Mouse (Mus musculus) forebrain, embryonic 10.5 days (tissue): ENCODE data around the gene Wfdc12. TPM values are rescaled to one million over a fixed set of nuclear protein-coding genes. Genes with fewer than 3 reads are reported as not detected.

ENCODE experiments used
- DNase-seq: peaks from one replicate; pipeline ENCODE4 v3.0.0-alpha.2; 2017; ENCODE audit warnings: low spot score; ENCODE audit errors: extremely low spot score
- H3K27ac ChIP-seq: fragments of 300-500 bp; sonication (generic); 2 replicates; pipeline ENCODE4 v1.5.1; 2016; ENCODE audit warnings: mild to moderate bottlenecking
- H3K27me3 ChIP-seq: fragments of 300-500 bp; sonication (generic); 2 replicates; pipeline ENCODE4 v1.6.1; 2016; ENCODE audit warnings: mild to moderate bottlenecking; ENCODE audit not compliant: poor library complexity, severe bottlenecking
- H3K36me3 ChIP-seq: fragments of 300-500 bp; sonication (generic); replicated peaks from 2 replicates; pipeline ENCODE4 v1.6.1; 2016; ENCODE audit warnings: mild to moderate bottlenecking, moderate library complexity
- H3K4me1 ChIP-seq: fragments of 300-500 bp; sonication (generic); 2 replicates; pipeline ENCODE4 v1.6.1; 2016
- H3K4me3 ChIP-seq: fragments of 300-500 bp; sonication (generic); 2 replicates; pipeline ENCODE4 v1.5.1; 2016; ENCODE audit warnings: mild to moderate bottlenecking, moderate library complexity
- H3K9me3 ChIP-seq: fragments of 300-500 bp; sonication (generic); 2 replicates; pipeline ENCODE4 v1.6.1; 2016; ENCODE audit warnings: mild to moderate bottlenecking, moderate library complexity
- WGBS: fragments of 180-500 bp; shearing (Covaris S2); methylation state at CpG from one replicate; pipeline ENCODE4 v1.1.7; 2016; 5-methylcytosine and 5-hydroxymethylcytosine counted together
- polyA plus RNA-seq: library from polyadenylated mRNA; unstranded; fragments of >200 nt; fragmentation: Nextera tagmentation; extraction: Ambion mirVana; gene quantifications from 2 replicates; pipeline ENCODE4 v1.2.1, GENCODE M21; 2016

The Wfdc12 gene
- polyA plus RNA-seq, 1 experiment from 2014 or later, result not detected

GRCm38 (mm10) chr2:164142021-164142420 lies 48.4 kb downstream of the Wfdc12 start:
- Histone ChIP-seq H3K27me3 (no peaks in the 10 kb centered on the region), H3K4me3 (no peak overlapping the region), H3K27ac (no peak overlapping the region), H3K36me3 (peaks cover 21% of the 10 kb centered on the region), H3K9me3 (no peaks in the 10 kb centered on the region), H3K4me1 (0 out of 2 replicates have a peak, but pooled peaks cover 3% of the 10 kb centered on the region)
- 68% methylated on average over 10 of the region's 10 CpGs for WGBS
- no peak for DNase-seq

Other genes with a start within 250 kb of the Wfdc12 start
- gene Ywhab, start 195.6 kb downstream of the Wfdc12 start, polyA plus RNA-seq, result 308 and 317 TPM in 2 replicates
- 1.5 and 1.6 TPM in 2 replicates for gene Pabpc1l, start 165.2 kb downstream of the Wfdc12 start, polyA plus RNA-seq
- 38.8 and 39.8 TPM in 2 replicates for gene Stk4, start 120.3 kb downstream of the Wfdc12 start, polyA plus RNA-seq
- gene Tomm34, start 119.4 kb downstream of the Wfdc12 start, polyA plus RNA-seq, result 59.4 and 59.9 TPM in 2 replicates
- not detected in 2 replicates for gene Kcns1, start 19.5 kb downstream of the Wfdc12 start, polyA plus RNA-seq
- not detected in 2 replicates for gene Wfdc5, start 7.9 kb downstream of the Wfdc12 start, polyA plus RNA-seq
- not detected in 2 replicates for gene Wfdc15a, start 9.5 kb upstream of the Wfdc12 start, polyA plus RNA-seq
- not detected in 2 replicates for gene Wfdc15b, start 31.1 kb upstream of the Wfdc12 start, polyA plus RNA-seq
- not detected in 2 replicates for gene Svs2, start 47.9 kb upstream of the Wfdc12 start, polyA plus RNA-seq
- gene Svs3b, start 66.0 kb upstream of the Wfdc12 start, polyA plus RNA-seq, result not detected in 2 replicates
- gene Svs4, start 87.9 kb upstream of the Wfdc12 start, polyA plus RNA-seq, result not detected in 2 replicates
- gene Svs3a, start 98.7 kb upstream of the Wfdc12 start, polyA plus RNA-seq, result not detected in 2 replicates
- not detected in 2 replicates for gene Svs6, start 126.1 kb upstream of the Wfdc12 start, polyA plus RNA-seq
- gene Svs5, start 142.1 kb upstream of the Wfdc12 start, polyA plus RNA-seq, result not detected in 2 replicates
- gene Slpi, start 198.5 kb upstream of the Wfdc12 start, polyA plus RNA-seq, result 0.22 and 0.36 TPM in 2 replicates
- not detected in 2 replicates for gene Rbpjl, start 212.5 kb upstream of the Wfdc12 start, polyA plus RNA-seq
- gene Matn4, start 214.6 kb upstream of the Wfdc12 start, polyA plus RNA-seq, result not detected in 2 replicates